ENCODE assay signal across 26 mouse cellular contexts in the genomic region with DNA sequence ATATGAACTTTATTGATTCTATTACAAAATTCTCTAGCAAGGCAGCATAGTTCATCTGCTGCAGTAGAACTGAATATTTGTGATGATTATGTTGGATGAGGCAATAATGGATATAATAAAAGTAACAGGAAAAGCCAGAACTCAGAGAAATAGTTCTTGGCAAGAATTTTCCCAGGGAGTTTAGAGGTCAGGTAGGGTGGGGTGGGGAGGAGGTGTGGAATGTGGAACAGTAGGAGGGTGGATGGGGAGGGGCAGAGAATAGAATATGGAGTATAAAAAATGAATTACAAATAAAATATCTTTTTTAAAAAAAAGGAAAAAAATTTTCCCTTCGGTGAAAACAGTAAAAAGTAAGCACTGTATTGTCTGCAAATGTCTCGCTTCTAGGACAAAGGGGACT. TPM values are rescaled to one million over a fixed set of nuclear protein-coding genes. Genes with fewer than 3 reads are reported as not detected.
"Had no signal": no experiment of that assay in that cellular context is flagged by ENCODE, and none has a peak within 500 bp of the region (broad histone marks: within the 10 kb centered on the region; RNA-seq: fewer than 3 reads in every experiment).

No protein-coding gene starts in this region.

- H3K27ac ChIP-seq: limb, embryonic 12.5 days; limb, embryonic 15.5 days; liver, embryonic 13.5 days had no signal

- H3K27me3 ChIP-seq: limb, embryonic 12.5 days; limb, embryonic 15.5 days; liver, embryonic 13.5 days had no signal

- H3K36me3 ChIP-seq: limb, embryonic 12.5 days; limb, embryonic 15.5 days; liver, embryonic 13.5 days had no signal

- H3K9me3 ChIP-seq: limb, embryonic 12.5 days; limb, embryonic 15.5 days; liver, embryonic 13.5 days had no signal

- H3K4me2 ChIP-seq: limb, embryonic 12.5 days; limb, embryonic 15.5 days; liver, embryonic 13.5 days; midbrain, embryonic 11.5 days had no signal

- H3K4me3 ChIP-seq: limb, embryonic 12.5 days; limb, embryonic 15.5 days; liver, embryonic 13.5 days had no signal

- H3K4me1 ChIP-seq: limb, embryonic 12.5 days; limb, embryonic 15.5 days; liver, embryonic 13.5 days had no signal

- DNase-seq: left cerebral cortex, postnatal 4 days; liver, embryonic 13.5 days; lung, adult 2 months; lung, postnatal 14 days; lung, postnatal 4 days; midbrain, embryonic 14.5 days; thymus, adult 18-20 months; thymus, postnatal 36 days had no signal

- H3K9ac ChIP-seq: limb, embryonic 12.5 days; limb, embryonic 15.5 days; liver, embryonic 13.5 days had no signal

RNA-seq across cellular contexts. Expression of a gene that starts 11.1 kb away (rescaled TPM):
- total RNA-seq: layer of hippocampus, adult 18-20 months; layer of hippocampus, postnatal 14 days; left cerebral cortex, adult 8-10 months; left cerebral cortex, postnatal 14 days; left cerebral cortex, postnatal 4 days; megakaryocyte progenitor cell, adult 5-6 weeks; megakaryocyte-erythroid progenitor cell, adult 5-6 weeks; midbrain, postnatal 0 days had no signal
- polyA plus RNA-seq: limb, embryonic 12.5 days; limb, embryonic 15.5 days; liver, embryonic 13.5 days; liver, embryonic 16.5 days; lung, adult 2 months; lung, embryonic 16.5 days; midbrain, embryonic 11.5 days; midbrain, embryonic 14.5 days; midbrain, postnatal 0 days; neural tube, embryonic 11.5 days; neural tube, embryonic 14.5 days; small intestine, adult 2 months; spleen, adult 2 months; stomach, embryonic 16.5 days; testis, adult 2 months had no signal

RNA-seq across cellular contexts. Expression of a gene that starts 13.9 kb away (rescaled TPM):
- total RNA-seq: megakaryocyte progenitor cell, adult 5-6 weeks; megakaryocyte-erythroid progenitor cell, adult 5-6 weeks had no signal
- polyA plus RNA-seq: lung, adult 2 months; small intestine, adult 2 months had no signal
